Mouse (Mus musculus): Measurements from ENCODE around the gene Dclk1. TPM values are rescaled to one million over a fixed set of nuclear protein-coding genes. Genes with fewer than 3 reads are reported as not detected.
A peak's percentile ranks its signal among the peaks of the same experiment; 100 is the strongest.

The Dclk1 gene
- total RNA-seq, 2 experiments from 2014 or later = 6.3 to 9.1 TPM

DNA sequence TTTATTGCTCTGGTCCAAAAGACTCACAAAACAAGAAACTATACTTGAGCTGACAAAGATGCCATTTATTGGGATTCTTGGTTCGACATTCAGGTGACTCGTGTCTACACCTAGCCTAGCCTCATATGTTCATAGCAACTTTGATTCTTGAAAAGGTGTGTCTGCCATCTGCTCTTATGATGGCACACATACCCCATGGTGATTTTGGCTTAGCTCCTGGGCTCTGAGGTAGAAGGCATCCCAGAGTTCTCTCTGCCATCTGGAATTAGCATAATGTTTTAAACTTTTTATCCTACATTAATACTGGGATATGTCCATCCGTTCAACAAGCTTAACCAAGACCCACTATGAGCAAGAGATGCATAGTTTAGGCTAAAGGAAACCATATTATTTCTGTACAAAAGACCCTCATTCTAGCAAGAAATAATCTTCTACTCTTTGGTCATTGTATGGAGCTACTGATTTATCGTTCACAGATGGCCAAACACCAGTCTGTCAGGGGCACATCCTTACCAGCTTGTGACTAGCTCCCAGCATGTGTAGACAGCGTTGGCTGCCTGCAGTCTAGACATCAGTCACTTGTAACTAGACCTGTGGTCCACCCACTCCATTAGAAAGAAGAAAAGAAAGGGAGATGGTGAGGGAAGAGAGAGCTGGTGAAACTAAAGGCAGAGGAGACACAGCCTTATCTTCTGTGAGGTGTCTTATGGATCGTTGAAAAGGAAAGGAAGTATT is 298.4 kb downstream of the Dclk1 start:
- DNase-seq = no peak

DNA sequence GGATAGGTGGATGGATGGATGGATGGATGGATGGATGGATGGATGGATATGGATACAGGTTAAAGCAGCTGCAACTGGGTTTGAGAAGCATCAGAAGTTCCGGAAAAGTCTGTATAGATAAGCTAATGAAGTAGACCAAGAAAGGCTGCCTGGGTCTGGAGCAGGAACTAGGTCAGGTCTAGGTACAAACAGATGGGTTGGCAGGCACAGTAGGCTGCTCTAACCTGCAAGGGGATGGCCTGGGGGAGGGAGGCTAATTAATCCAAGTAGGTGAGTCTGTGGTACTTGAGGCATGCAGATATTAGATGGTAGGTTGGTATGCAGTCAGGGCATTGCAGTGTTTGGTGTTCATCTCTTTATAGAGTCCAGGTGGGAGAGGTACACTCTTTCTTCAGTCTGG is 299.6 kb downstream of the Dclk1 start:
- DNase-seq = no peak

DNA sequence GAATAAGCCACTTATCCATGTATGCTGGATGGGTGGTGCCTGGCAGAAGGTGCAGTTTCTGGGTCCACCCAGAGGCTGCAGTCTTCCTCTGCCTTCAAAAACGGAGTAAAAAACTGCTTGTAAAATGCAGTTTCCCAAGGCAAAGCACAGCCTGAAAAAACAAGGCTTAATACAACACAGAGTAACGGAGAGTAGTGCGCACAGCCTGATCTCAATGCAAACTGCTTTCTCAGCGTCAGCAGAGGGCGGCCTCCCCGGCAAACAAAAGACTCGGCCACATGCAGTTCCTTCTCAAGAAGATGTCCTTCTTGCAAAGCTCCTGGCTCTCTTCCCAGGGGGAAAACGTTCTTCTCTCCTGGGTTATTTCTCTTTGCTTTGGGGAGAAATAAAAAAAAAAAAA is 300.1 kb downstream of the Dclk1 start:
- DNase-seq = no peak

DNA sequence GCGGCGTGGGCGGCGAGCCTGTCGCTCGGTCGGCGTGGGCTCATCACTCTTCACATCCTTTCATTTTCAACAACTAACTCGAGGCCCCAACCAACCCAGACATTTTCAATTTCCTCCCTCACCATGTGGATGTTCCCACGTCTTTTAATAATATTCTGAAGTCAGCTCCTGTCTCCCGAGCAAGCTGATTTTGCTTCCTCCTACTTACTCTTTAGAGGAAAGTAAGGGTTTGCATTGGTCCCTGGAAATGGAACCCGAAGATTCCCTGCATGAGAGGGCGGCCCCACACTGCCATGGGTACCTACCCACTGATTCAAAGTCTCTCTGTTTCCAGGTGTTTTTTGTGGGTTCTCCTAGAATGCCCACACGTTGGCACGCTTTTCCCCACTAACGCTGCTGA is 300.8 kb downstream of the Dclk1 start:
- no peak for DNase-seq

DNA sequence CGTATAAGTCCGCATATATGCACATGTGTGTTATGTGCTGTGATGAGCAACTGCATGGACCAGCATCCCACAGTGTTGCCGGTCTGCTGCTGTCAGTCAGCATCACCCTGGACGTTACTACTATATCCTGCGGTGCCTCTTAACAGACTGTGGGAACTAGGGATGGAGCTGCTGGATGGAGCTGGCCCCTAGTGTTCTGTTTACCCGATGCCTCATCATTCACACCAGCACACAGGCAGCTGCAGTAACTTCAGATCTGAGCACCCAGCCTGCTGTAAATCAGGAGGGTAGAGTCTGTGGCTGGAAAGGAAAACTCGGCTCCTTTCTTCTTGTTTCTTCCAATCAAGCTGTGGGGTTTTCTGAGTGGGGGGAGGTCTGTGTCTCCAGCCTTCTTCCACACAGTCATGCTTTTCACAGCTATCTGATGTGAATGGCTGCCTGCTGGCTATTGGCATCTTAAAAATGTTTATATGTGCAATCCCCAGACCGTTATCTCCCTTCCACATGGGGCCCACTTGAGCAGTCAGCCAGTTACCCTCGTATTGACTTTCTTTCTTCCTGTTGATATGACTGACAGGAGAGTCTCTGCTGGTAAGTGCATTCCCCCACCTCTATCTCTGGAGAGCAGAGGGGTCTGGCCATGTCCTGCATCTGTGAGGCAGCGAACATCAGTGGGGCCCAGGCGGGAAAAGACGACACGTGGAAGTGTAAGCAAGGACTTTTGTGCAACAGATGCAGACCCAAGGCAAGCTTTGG is 301.9 kb downstream of the Dclk1 start:
- DNase-seq = no peak

DNA sequence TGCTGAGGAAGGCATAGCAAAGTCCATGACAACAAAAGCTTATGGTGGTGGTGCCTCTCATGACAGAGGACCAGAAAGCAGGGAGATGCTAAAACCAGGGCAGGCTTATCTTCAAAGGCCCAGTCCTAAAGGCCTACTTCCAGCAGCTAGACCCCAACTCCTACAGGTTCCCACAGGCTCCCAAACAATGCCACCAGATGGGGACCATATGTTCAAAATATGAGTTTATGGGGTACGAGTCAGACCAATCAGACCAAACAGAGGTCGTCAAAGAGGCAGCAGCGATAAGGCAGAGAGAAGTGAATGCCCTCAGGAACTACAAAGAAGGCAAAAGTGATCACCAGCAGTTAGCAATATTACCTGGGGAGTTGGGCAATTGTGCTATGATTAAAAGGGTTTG is 303.1 kb downstream of the Dclk1 start:
- DNase-seq = no peak

DNA sequence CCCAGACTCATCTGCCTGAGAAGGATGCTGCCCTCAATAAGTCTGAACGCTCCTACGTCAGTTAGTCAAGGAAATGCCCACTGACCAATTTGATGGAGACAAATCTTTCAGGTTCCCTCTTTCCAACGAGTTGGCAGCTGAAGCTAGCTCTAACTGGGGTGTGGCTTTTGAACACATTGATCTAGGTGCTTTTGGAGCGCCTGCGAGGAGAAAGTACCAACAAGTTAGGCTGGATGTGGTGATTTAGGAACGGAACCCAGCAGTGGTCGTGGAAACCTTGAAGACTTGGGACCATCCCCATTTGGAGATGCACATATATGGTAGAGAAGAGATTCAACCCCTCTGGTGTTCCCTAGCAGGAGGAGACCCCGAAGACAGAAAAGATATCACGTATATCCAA is 303.8 kb downstream of the Dclk1 start:
- no peak for DNase-seq

DNA sequence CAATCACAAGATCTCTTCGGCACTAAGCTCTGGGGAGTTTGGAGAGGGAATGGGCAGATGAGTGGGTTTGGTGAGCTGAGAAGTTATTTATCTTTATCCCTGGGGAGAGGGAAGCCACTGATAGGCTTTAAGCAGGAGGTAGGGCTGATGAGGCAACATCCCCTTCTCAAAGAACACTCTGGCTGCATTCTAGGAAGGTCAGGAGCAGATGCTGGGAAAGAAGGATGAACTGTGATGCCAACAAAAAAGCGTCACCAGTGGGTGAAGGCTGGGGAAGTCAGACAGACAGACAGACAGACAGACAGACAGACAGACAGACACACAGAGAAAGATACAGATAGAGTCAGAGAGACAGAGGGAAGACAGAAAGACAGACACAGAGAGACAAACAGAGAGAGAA is 304.9 kb downstream of the Dclk1 start:
- no peak for DNase-seq

DNA sequence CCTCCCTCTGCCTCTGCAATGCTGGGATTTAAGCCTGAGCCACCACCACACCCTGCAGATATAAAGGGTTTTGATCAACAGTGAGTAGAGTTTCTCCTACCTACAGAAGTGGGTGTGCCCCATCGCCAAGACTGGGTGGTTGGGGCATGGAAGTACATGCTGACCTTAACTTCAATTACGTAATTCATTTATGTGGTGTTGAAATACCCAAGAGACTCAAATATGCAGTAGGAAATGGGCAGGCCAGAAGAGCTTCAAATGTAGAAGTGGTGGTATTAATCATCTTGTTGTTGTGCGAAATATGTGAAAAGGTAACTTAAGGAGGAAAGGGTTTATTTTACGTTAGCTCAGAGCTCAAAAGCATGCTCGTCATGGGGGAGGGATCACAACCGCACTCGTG is 307.2 kb downstream of the Dclk1 start:
- no peak for DNase-seq

DNA sequence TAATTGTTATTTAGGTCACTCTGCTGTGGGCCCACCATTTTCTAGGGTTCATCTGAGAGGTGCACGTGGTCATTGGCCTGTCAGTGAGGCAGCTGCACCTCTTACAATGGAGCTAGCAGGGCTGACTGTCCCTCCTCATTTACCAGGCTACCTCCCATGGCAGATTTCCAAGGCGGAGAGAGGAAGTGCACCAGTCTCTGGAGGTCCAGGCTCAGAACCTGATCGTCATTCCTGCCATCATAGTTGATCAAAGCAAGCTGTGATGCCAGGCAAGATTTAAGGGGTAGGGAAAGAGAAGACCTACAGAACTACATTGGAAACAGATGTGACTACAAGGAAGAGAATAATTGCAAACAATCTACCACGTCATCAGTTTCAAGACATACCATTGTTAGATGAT is 308.8 kb downstream of the Dclk1 start:
- no peak for DNase-seq

DNA sequence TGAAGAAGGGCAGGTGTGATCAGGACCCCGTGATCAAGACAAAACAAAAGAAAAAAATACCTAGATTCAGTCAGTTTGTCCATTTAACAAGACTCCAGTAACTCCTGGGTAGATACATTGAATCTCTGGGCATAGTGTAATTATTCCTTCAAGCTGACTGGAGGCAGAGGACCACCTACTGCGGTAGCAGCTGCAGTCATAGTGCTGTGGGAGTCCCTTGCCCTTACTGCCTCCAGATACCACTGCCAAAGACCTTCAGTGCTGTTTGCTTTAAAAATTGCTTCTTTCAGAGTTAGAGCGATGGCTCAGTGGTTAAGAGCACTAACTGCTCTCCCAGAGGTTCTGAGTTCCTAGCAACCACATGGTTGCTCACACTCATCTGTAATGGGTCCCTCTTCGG is 309.7 kb downstream of the Dclk1 start:
- no peak for DNase-seq

DNA sequence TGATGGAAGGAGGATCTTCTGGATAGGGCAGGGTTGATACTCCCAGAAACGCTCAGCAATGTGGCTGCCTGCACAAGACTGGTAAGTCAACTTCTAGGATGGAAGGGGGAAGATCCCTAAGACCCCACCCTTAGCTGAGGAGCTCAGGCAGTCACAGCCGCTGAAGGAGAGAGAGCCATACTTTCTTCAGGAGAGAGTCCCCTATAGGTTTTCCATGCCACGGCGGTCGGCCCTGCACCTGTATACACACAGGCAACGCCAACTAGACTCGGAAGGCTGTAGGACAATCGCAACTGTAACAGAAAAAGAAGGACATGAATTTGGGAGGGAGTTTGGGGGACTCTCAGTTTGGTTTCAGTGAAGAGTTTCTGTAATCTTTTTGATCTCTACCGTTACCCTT is 310.9 kb downstream of the Dclk1 start:
- DNase-seq = no peak

DNA sequence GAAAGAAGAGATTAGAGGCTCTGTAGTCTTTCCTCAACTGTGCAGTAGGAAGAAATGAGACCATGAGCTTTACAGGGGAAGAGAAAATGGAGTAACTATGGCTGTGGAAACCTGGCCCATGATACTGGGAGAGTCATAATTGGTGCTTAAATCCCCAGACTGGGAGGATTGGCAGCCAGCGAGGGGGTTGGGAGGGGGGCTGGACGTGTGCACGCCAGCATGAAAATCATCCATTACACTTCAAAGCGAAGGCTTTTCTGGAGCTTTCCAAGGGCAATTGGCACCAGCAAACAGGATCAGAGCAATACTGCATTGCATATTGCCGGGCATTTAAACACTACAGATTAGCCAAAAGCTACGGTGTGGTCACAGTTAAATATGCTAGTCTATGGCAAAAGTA is 313.7 kb downstream of the Dclk1 start:
- no peak for DNase-seq

DNA sequence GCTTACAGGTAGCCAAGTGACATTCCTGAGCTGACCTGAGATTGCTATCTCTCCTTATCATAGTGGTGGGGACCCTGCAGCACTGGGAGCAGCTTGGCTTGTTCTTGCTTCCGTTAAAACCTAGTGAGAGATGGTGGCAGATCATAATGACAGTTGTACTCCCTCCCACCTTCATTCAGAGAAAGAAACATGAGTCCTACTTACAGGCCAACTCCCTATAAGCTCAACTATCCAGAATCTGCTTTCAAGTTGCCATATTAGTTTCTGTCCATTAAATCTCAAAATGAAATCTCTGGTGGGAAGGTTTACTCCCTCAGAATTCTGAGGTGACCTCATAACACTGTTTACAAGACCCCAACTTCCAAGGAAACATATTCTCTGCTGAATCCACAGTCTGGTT is 316.4 kb downstream of the Dclk1 start:
- DNase-seq = no peak

DNA sequence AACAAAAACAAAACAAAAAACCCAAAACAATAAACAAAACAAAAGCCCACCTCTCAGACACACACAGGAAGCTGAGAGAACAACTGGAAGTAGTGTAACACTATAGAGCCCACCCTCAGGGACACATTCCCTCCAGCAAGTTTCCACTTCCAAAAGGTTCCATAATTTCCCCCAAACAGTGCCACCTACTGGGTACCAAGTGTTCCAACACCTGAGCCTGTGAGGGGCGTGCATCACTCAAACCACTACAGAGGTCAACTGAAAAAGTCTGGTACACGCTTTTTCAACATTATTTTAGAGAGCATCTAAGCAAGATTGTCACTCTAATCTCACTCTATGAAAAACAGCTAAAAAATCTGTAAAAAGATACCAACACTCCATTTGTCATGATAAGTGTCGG is 325.3 kb downstream of the Dclk1 start:
- no peak for DNase-seq

DNA sequence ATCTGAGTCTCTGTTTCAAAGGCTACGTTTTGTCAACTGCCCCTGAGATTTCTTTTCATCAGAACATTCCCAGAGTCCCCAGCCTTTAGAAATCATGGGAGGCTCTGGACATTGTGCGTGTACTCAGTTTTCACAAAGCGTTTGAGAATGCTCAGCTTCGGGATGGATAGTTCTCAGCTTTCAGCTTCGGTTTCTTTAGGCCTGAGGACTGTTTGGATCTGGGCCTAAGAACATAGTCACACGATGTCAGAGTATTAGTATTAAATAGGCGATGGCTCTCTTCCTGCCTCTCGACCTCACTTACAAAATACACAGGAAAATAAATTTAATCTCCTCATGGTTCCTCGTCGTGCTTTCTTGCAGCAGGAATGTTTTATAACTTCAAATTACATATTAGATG is 327.4 kb downstream of the Dclk1 start:
- no peak for DNase-seq

DNA sequence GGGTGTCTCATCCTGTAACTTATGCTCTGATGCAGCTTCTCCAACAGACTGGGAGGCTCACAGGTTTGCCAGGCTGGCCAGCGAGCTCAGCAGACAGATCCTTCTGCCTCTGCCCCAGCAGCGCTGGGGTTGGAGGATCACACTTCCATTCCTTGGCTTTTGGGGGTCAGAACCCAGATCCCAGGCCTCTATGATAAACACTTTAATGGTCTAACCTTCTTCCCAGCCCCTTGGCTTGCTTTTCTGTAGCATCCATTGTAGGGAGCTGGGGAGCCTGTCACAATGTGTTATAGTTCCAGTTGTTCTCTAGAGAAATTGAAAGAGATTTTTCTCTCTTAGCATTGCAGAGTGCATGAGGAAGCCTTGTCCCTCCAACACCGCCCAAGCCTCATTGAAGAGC is 328.9 kb downstream of the Dclk1 start:
- no peak for DNase-seq

DNA sequence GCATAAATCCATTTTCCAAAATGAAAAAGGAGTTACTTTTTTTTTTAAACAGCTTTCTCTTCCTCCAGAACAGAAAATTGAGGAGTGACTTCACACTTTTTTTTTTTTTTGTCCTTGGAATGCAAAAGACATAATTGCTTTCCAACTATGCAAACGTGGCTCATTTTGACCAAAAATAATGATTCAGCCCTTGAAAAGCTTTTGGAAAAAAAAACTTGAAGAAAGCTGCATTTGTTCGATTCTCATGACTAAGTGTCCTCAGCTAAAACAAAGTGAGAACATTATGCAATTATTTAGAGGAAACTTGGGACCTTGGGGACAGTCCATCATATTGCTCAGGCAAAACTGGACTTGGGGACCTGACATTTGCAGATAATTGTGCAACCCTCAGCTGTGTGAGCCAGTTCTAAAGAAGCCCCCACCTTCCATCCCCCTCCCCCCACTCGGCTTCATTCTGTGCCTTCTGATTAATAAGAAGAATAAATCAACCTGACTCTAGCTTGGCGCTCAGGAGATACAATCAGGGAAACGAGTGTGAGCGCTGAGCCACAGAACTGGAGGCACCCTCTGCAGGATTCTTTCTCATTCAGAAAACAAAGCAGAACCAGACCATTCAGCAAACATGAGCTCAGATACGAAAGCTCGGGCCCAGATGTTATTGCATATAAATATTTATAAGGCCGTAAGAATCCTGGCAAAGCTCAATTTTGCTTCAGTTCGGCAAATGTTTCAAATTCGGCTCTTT is 329.6 kb downstream of the Dclk1 start:
- peak; percentile 73 for DNase-seq

DNA sequence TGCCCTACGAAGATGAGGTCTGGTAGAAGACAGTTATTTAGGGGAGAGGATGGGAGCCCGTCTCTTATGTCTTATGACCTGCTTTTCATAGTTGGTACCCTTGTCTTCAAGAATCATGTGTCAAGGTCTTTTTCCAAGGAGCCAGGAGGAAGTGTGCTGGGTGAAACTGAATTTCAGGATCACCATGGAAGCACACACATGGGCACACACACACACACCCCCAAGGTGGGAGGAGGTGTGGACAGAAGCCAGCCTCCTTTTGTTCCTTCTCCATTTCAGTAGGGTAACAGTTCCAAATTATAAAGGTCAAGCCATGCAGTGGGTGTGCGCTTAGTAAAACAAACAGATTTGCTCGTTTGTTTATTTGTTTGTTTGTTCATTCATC is 330.1 kb downstream of the Dclk1 start:
- DNase-seq = no peak

DNA sequence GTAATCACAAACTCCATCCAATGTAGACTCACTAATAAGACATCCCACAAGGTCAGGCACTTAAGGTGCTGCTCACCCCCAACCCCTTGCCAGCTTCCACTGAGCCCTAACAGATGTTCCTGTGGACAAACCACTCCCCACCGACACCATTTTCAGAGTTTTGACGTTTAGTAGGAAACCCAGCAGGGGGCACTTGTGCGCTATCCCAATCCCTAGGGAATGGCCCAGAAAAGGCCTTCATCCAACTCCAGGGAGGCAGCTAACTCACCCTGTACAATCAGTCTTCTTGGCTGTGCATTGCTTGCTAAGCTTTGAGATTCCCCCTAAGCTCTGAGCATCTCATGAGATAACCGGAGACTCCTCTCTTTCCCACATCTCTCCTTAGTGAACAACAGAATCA is 331.8 kb downstream of the Dclk1 start:
- DNase-seq = no peak

DNA sequence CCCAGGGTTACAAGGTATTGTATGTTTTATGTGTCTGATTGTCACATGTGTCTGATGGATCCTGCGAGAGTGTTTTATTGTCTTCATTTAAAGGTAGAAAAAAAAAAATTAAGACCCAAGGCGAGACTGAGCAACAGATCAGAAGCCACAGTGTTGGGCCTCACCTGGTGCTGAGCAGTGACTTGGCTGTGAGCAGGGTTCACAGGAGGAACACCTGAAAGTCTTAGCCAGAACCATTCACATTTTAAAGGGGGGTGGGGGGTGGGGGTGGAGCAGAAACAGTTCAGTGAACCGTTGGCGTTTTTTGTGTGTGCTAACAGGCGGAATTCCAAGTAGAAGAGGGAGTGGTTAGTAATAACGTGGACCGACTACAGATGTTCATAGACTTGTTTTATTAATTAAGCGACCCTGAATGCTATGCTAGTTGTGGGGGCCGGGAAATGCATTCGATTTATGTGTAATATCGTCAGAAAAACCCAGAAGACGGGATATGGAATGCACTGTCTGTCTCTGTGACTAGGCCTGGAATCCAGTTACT is 345.3 kb downstream of the Dclk1 start:
- no peak for DNase-seq

DNA sequence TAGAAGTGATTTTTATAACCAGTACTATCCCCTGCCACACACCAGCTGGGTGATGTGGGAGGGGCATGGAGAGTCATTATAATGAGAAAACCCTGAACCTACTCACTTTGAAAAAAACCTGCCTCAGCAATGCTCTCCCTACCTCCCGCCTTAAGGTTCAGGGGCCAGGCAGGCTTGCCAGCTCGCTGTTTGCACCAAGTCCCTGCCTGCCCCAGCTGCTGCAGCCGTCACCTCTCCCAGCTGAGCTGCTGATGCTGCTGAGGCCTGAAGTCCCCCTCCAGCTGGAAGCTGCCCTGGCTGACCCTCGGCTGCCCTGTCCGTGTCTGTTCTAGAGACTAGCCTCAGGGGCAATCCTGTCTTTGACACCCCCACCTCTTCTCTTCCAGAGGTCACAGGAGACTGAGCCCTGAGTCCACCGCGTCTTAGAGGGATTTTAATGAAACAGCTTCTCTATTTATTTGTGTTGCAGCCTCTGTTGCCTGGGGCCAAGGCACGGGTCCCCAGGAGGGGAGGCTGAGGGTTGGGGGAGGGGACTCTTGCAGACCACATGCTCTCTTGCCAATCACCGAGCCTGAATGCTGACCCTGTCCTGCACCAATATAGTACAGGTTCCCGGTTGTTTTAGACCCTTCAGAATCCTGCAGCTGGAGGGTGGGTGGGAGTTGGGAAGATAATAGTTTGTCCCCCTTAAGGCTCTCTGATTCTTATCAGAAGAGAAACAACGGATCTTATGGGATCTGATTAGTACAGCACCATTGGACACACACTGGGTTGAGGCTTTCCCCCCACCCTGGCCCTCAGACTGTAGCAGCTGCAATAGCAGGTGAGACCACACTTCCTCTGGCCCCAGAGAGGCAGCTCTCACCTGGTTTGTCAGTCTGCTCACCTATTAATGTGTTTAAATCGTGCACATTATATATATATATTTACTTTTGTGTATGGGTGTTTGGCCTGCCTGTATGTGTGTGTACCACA is 346.1 kb downstream of the Dclk1 start:
- DNase-seq = peak; percentile 67
